Mouse (Mus musculus): ENCODE measurements around the gene Gm20388. TPM values are rescaled to one million over a fixed set of nuclear protein-coding genes. Genes with fewer than 3 reads are reported as not detected.

Gene Gm20388
- polyA plus RNA-seq, 1 experiment, result 49.7 TPM

DNA sequence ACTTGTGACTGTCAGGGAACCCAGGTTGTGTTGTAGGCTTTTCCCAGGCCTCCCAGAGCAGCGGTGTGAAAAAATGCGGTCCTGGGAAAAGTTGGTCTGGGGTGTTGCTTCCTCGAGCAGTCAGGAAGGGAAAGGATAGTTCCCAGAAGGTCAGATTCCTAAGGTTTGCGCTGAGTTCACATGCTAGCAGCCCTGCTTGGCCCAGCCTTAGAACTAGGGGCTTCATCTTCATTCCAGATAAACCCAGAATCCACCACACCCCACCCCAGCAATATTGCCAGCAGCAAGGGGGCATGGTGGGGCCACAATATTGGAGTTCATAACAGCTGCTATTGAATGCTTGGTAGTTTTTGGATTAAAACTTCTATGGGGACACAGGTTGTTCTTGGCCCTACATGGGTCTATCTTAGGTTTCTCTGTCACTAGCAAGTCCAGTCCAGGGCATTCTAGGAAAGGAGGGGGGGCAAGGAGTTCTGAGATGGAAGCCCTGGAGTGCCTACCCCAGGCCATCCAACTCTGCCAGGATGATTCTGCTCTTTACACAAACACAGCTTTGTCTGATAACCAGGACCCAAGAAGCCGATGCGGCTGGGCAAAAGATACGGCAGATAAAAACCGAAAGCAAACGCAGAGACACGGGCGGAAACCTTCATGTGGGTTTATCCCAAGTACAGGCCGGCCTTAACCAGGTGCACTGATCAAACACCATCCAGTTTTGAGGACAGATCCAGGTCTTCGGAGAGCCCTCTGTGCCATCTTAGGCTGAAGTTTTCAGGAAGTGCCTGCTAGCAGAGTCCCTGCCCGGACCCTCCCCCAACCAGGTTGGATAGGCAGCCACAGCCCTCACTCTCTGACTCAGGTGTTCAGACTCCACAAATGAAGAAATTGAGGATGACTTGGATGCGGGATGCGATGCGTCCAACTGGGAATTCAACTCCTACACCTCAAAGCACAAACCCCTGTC lies 1210.1 kb downstream of the Gm20388 start:
- Histone ChIP-seq H3K4me1 (ENCODE audit: control insufficient read depth, insufficient read depth, low read length) (no peaks in the 10 kb centered on the region), H3K27me3 (replicated peaks; ENCODE audit: control insufficient read depth, insufficient read depth, low read length) (0 out of 2 replicates have a peak, but pooled peaks cover 6% of the 10 kb centered on the region), H3K27ac (ENCODE audit: insufficient read depth, low read depth, low read length) (no peak overlapping the region), H3K4me3 (ENCODE audit: insufficient read depth, low read depth, low read length) (peak overlapping the region; percentile 20), H3K36me3 (ENCODE audit: control insufficient read depth, insufficient read depth, low read length) (no peaks in the 10 kb centered on the region)
- WGBS, result 45% methylated on average over 17 of the region's 17 CpGs
- no peak for TF ChIP-seq POLR2A (IDR thresholded peaks at IDR 0.05; ENCODE audit: low read depth, low read length)
- TF ChIP-seq CTCF (conservative IDR thresholded peaks at IDR 0.05; ENCODE audit: insufficient read depth, insufficient read length, low read depth, low read length), result no peak
- no peak for DNase-seq

DNA sequence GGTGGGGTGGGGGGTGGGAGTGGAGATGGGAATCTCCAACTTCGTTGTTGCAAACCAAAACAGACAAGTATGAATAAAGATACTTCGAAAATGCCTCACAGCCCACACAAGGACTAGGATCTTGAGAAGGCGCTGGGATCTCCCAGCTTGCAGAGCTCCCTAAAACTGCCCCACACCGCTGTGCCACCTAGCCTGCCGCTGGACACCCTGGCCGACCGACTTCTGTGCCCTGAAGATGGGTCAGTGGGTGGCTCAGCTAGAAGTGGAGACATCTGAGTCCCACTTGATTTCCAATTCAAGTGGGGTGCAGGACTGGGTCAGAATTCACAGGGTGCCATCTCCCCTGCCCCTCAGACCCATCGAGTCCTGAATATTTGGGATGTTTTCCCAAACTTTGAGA lies 1211.1 kb downstream of the Gm20388 start:
- 62% methylated on average over 8 of the region's 8 CpGs for WGBS
- Histone ChIP-seq H3K36me3 (ENCODE audit: control insufficient read depth, insufficient read depth, low read length) (no peaks in the 10 kb centered on the region), H3K27me3 (replicated peaks; ENCODE audit: control insufficient read depth, insufficient read depth, low read length) (0 out of 2 replicates have a peak, but pooled peaks cover 6% of the 10 kb centered on the region), H3K4me1 (ENCODE audit: control insufficient read depth, insufficient read depth, low read length) (no peaks in the 10 kb centered on the region), H3K4me3 (ENCODE audit: insufficient read depth, low read depth, low read length) (no peak overlapping the region), H3K27ac (ENCODE audit: insufficient read depth, low read depth, low read length) (no peak overlapping the region)
- no peak for DNase-seq
- TF ChIP-seq CTCF (conservative IDR thresholded peaks at IDR 0.05; ENCODE audit: insufficient read depth, insufficient read length, low read depth, low read length) (no peak), POLR2A (IDR thresholded peaks at IDR 0.05; ENCODE audit: low read depth, low read length) (no peak)

GRCm38 (mm10) chr8:121122368-121122767 lies 1211.7 kb downstream of the Gm20388 start:
- H3K4me3 ChIP-seq (ENCODE audit: insufficient read depth, low read depth, low read length), result no peak overlapping the region
- H3K27me3 ChIP-seq (replicated peaks; ENCODE audit: control insufficient read depth, insufficient read depth, low read length), result 0 out of 2 replicates have a peak, but pooled peaks cover 5% of the 10 kb centered on the region
- no peaks in the 10 kb centered on the region for H3K36me3 ChIP-seq (ENCODE audit: control insufficient read depth, insufficient read depth, low read length)
- H3K27ac ChIP-seq (ENCODE audit: insufficient read depth, low read depth, low read length), result no peak overlapping the region
- 65% methylated on average over 7 of the region's 7 CpGs for WGBS
- H3K4me1 ChIP-seq (ENCODE audit: control insufficient read depth, insufficient read depth, low read length), result no peaks in the 10 kb centered on the region
- TF ChIP-seq POLR2A (IDR thresholded peaks at IDR 0.05; ENCODE audit: low read depth, low read length) (no peak), CTCF (conservative IDR thresholded peaks at IDR 0.05; ENCODE audit: insufficient read depth, insufficient read length, low read depth, low read length) (no peak)
- no peak for DNase-seq

GRCm38 (mm10) chr8:121123113-121123512 lies 1212.5 kb downstream of the Gm20388 start:
- no peak for TF ChIP-seq CTCF (conservative IDR thresholded peaks at IDR 0.05; ENCODE audit: insufficient read depth, insufficient read length, low read depth, low read length)
- TF ChIP-seq POLR2A (IDR thresholded peaks at IDR 0.05; ENCODE audit: low read depth, low read length), result no peak
- no peak for DNase-seq
- H3K27ac ChIP-seq (ENCODE audit: insufficient read depth, low read depth, low read length), result no peak overlapping the region
- WGBS, result 91% methylated on average over 2 of the region's 2 CpGs
- H3K27me3 ChIP-seq (replicated peaks; ENCODE audit: control insufficient read depth, insufficient read depth, low read length), result 0 out of 2 replicates have a peak, but pooled peaks cover 1% of the 10 kb centered on the region
- no peak overlapping the region for H3K4me3 ChIP-seq (ENCODE audit: insufficient read depth, low read depth, low read length)
- H3K36me3 ChIP-seq (ENCODE audit: control insufficient read depth, insufficient read depth, low read length), result no peaks in the 10 kb centered on the region
- H3K4me1 ChIP-seq (ENCODE audit: control insufficient read depth, insufficient read depth, low read length), result no peaks in the 10 kb centered on the region

DNA sequence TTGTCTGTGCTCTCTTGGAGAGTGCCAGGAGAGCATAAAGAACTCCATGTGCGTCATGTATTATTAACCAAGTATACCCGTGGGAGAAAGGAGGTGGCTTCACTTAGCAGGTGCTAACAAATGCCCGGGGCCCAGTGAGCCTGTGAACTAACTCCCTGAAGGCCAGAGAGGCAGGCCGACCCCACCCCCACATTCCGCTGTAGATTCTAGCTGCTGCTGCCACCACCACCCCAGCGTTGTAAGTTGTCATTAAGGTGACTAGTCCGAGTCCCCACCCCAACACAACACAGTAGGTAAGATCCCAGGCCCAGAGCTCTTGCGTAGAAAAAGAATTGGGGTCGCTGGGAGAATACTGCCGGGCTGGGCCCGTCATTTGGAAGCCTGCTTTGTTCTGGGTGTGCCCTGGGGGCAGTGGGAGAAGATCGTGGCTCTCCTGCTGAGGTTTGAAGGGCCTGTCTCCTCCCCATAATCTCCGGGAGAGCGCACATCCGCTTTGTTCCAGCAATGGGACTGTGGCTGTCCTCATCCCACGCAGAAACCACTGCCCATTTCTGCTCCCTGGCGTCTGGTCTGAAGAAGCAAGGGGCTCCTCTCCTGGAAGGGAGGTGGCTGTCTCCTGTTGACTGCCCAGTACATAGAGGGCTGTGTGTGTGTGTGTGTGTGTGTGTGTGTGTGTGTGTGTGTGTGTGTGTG lies 1214.1 kb downstream of the Gm20388 start:
- 13% methylated on average over 17 of the region's 17 CpGs for WGBS
- Histone ChIP-seq H3K27me3 (replicated peaks; ENCODE audit: control insufficient read depth, insufficient read depth, low read length) (no peaks in the 10 kb centered on the region), H3K27ac (ENCODE audit: insufficient read depth, low read depth, low read length) (0 out of 2 replicates have a peak overlapping the region, but pooled peaks have one; percentile 7), H3K4me3 (ENCODE audit: insufficient read depth, low read depth, low read length) (no peak overlapping the region), H3K4me1 (ENCODE audit: control insufficient read depth, insufficient read depth, low read length) (no peaks in the 10 kb centered on the region), H3K36me3 (ENCODE audit: control insufficient read depth, insufficient read depth, low read length) (no peaks in the 10 kb centered on the region)
- TF ChIP-seq CTCF (conservative IDR thresholded peaks at IDR 0.05; ENCODE audit: insufficient read depth, insufficient read length, low read depth, low read length) (no peak), POLR2A (IDR thresholded peaks at IDR 0.05; ENCODE audit: low read depth, low read length) (no peak)
- DNase-seq, result no peak

DNA sequence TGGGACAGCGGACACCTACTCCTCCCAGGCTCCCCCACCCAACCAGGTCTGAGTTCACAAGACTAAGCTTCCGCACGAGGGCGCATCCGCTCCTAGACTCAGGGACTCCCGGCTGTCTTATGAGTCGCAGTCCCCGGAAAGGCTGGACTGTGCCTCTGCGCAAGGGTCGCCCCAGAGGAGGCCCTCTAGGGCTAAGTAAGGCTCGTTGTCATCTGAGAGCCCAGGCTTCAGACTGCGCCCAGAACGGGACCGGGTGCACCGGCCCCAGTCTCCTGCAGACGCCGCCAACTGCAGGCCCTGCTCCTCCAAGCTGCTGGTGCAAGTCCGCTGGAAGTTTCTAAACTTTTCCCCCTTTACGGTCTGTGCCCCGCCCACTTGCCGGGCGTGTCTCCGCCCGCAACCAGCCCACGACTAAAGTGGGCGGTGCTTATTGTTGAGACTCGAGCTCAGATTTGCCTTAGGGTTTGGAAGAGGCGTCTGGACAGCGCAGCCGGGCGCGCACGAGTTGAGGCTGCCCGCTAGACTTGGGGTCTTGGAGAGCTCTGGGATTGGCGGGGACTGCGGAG lies 1214.8 kb downstream of the Gm20388 start:
- peak; percentile 33 for TF ChIP-seq CTCF (conservative IDR thresholded peaks at IDR 0.05; ENCODE audit: insufficient read depth, insufficient read length, low read depth, low read length)
- peak; percentile 37 for TF ChIP-seq POLR2A (IDR thresholded peaks at IDR 0.05; ENCODE audit: low read depth, low read length)
- DNase-seq, result peak; percentile 77
- Histone ChIP-seq H3K4me1 (ENCODE audit: control insufficient read depth, insufficient read depth, low read length) (no peaks in the 10 kb centered on the region), H3K27me3 (replicated peaks; ENCODE audit: control insufficient read depth, insufficient read depth, low read length) (no peaks in the 10 kb centered on the region), H3K4me3 (ENCODE audit: insufficient read depth, low read depth, low read length) (peak overlapping the region; percentile 12; the same call in 1 of the 2 replicates), H3K36me3 (ENCODE audit: control insufficient read depth, insufficient read depth, low read length) (no peaks in the 10 kb centered on the region), H3K27ac (ENCODE audit: insufficient read depth, low read depth, low read length) (peak overlapping the region; percentile 33; the same call in 1 of the 2 replicates)
- WGBS, result 1% methylated on average over 35 of the region's 36 CpGs

All from kidney, adult 2 months (tissue).